Comparison of ENCODE assay signal across 12 mouse cellular contexts in genomic region chr19:56631017-56631416, GRCm38 (mm10).
A peak's percentile ranks its signal among the peaks of the same experiment; 100 is the strongest.
DNase-seq lines count a peak whose midpoint lies in the region; ATAC-seq and TF ChIP-seq lines count a peak whose summit lies in the region.
"Had no signal": no experiment of that assay in that cellular context is flagged by ENCODE, and none has a peak within 500 bp of the region (broad histone marks: within the 10 kb centered on the region; RNA-seq: fewer than 3 reads in every experiment).

No protein-coding gene starts in this region.

- H3K4me1 ChIP-seq in stomach, embryonic 14.5 days (ENCODE audit: control insufficient read depth, insufficient read depth, low read length): peaks cover 7% of the 10 kb centered on the region; the same call in 1 of the 2 replicates
- no peaks in the 10 kb centered on the region for H3K4me1 ChIP-seq in stomach, postnatal 0 days (replicated peaks; ENCODE audit: control insufficient read depth, insufficient read depth)
- no peaks in the 10 kb centered on the region for H3K4me1 ChIP-seq in forebrain, embryonic 11.5 days (replicated peaks; ENCODE audit: control insufficient read depth, insufficient read depth, low read length)

- H3K9ac ChIP-seq in stomach, embryonic 14.5 days (replicated peaks; ENCODE audit: low read depth, low read length): no peak overlapping the region
- H3K9ac ChIP-seq in stomach, postnatal 0 days (ENCODE audit: low read length): no peak overlapping the region
- H3K9ac ChIP-seq in forebrain, embryonic 11.5 days (ENCODE audit: low read length): no peak overlapping the region

- no peak overlapping the region for H3K4me2 ChIP-seq in stomach, embryonic 14.5 days (replicated peaks; ENCODE audit: low read depth, low read length)
- no peak overlapping the region for H3K4me2 ChIP-seq in stomach, postnatal 0 days (replicated peaks; ENCODE audit: low read depth)
- H3K4me2 ChIP-seq in forebrain, embryonic 11.5 days (ENCODE audit: low read depth, low read length, severe bottlenecking): no peak overlapping the region
- H3K4me2 ChIP-seq: midbrain, embryonic 11.5 days had no signal

- no peaks in the 10 kb centered on the region for H3K36me3 ChIP-seq in stomach, embryonic 14.5 days (ENCODE audit: control insufficient read depth, insufficient read depth, low read length)
- H3K36me3 ChIP-seq in stomach, postnatal 0 days (ENCODE audit: control insufficient read depth, insufficient read depth, low read length): no peaks in the 10 kb centered on the region
- no peaks in the 10 kb centered on the region for H3K36me3 ChIP-seq in forebrain, embryonic 11.5 days (ENCODE audit: control insufficient read depth, insufficient read depth, low read length)

- DNase-seq in heart, adult 11 months: peak; percentile 91
- no peak for DNase-seq in heart, postnatal 25 days (ENCODE audit: low spot score)
- no peak for DNase-seq in stomach, postnatal 0 days (ENCODE audit: low spot score)
- peak; percentile 53 to 73 for DNase-seq in lung, adult 18-20 months
- no peak for DNase-seq in forebrain, embryonic 11.5 days (ENCODE audit: low spot score)
- no peak for DNase-seq in thymus, postnatal 4 days
- DNase-seq in cerebellum, postnatal 14 days: no peak
- DNase-seq: liver; spleen, adult 18-20 months; thymus, postnatal 14 days had no signal

- TF ChIP-seq CTCF in stomach, postnatal 0 days (IDR thresholded peaks at IDR 0.05; ENCODE audit: low read depth): no peak

- 65% methylated on average over 4 of the region's 4 CpGs for WGBS in stomach, embryonic 14.5 days
- WGBS in stomach, postnatal 0 days: 56% methylated on average over 4 of the region's 4 CpGs
- 90% methylated on average over 4 of the region's 4 CpGs for WGBS in forebrain, embryonic 11.5 days

- H3K27me3 ChIP-seq in stomach, embryonic 14.5 days (ENCODE audit: control insufficient read depth, insufficient read depth, low read length): no peaks in the 10 kb centered on the region
- H3K27me3 ChIP-seq in stomach, postnatal 0 days (ENCODE audit: control insufficient read depth, insufficient read depth, low read length): no peaks in the 10 kb centered on the region
- H3K27me3 ChIP-seq in forebrain, embryonic 11.5 days (ENCODE audit: control insufficient read depth, insufficient read depth, low read length): no peaks in the 10 kb centered on the region

- no peaks in the 10 kb centered on the region for H3K9me3 ChIP-seq in stomach, embryonic 14.5 days (ENCODE audit: control insufficient read depth, low read depth, low read length)
- H3K9me3 ChIP-seq in stomach, postnatal 0 days (ENCODE audit: control insufficient read depth, low read length): no peaks in the 10 kb centered on the region
- H3K9me3 ChIP-seq in forebrain, embryonic 11.5 days (ENCODE audit: control insufficient read depth, low read length): no peaks in the 10 kb centered on the region

- ATAC-seq in stomach, embryonic 14.5 days (ENCODE audit: insufficient number of reproducible peaks, insufficient read depth, low FRiP score, low read depth): no peak
- ATAC-seq in stomach, postnatal 0 days (ENCODE audit: low FRiP score, low TSS enrichment): no peak
- no peak for ATAC-seq in forebrain, embryonic 11.5 days (replicated peaks; ENCODE audit: low FRiP score)

- no peak overlapping the region for H3K4me3 ChIP-seq in stomach, embryonic 14.5 days (ENCODE audit: low read depth, low read length)
- no peak overlapping the region for H3K4me3 ChIP-seq in stomach, postnatal 0 days (ENCODE audit: low read depth, low read length)
- H3K4me3 ChIP-seq in forebrain, embryonic 11.5 days (ENCODE audit: low read depth, low read length): no peak overlapping the region

- peak overlapping the region; percentile 61; the same call in 1 of the 2 replicates for H3K27ac ChIP-seq in stomach, embryonic 14.5 days (ENCODE audit: low read length)
- H3K27ac ChIP-seq in stomach, postnatal 0 days (replicated peaks): no peak overlapping the region
- H3K27ac ChIP-seq in forebrain, embryonic 11.5 days (ENCODE audit: low read depth, low read length): no peak overlapping the region

- no peak for TF ChIP-seq EP300 in stomach, postnatal 0 days (optimal IDR thresholded peaks at IDR 0.05)

- intact Hi-C loops in heart, postnatal 25 days (cut with DNase I): loop anchor here (5.0 kb wide), 1 partner anchor 51 kb away; no protein-coding TSS in a partner anchor

Comparison
In these comparisons a context has a peak if more than half of its experiments do, and no peak if none do; other contexts are left out.
1. DNase-seq: peak in heart, adult 11 months (single experiment) and lung, adult 18-20 months (2 of 2); none in heart, postnatal 25 days (single experiment), stomach, postnatal 0 days (single experiment), forebrain, embryonic 11.5 days (single experiment), thymus, postnatal 4 days (single experiment) and cerebellum, postnatal 14 days (0 of 2).